Mouse (Mus musculus) spleen, embryonic (tissue): Measurements from ENCODE around the gene Pde6b.

Source experiments
- CTCF ChIA-PET: fragments of 350-600 bp; sonication (Branson Sonifier 250); formaldehyde crosslinking; loops from one replicate; lab custom pipeline; 2022; lab: Charles Lee

Gene Pde6b

DNA sequence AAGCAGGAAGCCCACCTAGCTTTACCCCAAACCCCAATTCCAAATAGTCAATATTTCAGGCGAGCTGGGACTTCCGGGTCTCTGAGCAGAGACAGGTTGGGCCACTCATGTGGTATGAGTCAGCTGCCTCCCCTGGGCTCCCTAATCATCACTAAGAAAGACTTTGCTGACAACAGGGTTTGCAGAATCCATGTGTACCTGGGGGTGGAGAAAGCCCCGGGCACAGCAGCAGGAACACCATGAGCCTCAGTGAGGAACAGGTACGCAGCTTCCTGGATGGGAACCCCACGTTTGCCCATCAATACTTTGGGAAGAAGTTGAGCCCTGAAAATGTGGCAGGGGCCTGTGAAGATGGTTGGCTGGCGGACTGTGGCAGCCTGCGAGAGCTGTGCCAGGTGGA is at the start of gene Pde6b:
Gene Pde6b (plus strand): TSS at position 191 of the 400 bp plus-strand sequence.
- CTCF ChIA-PET, result interaction anchor here (0.6 kb wide), 1 partner anchor 1411 kb away, joined by 4 read pairs; no protein-coding TSS in a partner anchor

DNA sequence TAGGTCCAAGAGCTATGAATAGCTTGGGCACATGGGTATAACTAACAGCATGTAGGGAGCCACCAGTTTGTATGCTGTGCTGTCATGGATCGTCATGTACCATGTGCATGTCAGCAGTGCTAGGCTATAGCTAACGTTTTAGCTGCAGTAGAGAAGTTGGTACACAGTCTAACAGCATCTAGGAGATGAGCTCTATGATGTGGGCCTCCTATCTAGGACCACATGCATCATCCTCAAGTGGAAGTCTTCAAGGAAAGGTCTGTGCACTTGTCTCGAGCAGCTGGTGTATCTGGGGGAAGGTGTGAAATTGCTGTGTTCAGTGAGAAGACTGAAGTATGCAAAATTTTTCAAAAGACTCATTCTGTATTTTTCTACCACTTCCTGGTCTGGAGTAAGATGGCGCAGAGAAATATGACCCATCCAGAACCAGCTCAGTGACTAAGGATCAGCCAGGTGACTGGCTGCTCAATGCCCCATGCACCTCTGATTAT is 44.5 kb upstream of the Pde6b start:
- CTCF ChIA-PET, result no interaction called here

DNA sequence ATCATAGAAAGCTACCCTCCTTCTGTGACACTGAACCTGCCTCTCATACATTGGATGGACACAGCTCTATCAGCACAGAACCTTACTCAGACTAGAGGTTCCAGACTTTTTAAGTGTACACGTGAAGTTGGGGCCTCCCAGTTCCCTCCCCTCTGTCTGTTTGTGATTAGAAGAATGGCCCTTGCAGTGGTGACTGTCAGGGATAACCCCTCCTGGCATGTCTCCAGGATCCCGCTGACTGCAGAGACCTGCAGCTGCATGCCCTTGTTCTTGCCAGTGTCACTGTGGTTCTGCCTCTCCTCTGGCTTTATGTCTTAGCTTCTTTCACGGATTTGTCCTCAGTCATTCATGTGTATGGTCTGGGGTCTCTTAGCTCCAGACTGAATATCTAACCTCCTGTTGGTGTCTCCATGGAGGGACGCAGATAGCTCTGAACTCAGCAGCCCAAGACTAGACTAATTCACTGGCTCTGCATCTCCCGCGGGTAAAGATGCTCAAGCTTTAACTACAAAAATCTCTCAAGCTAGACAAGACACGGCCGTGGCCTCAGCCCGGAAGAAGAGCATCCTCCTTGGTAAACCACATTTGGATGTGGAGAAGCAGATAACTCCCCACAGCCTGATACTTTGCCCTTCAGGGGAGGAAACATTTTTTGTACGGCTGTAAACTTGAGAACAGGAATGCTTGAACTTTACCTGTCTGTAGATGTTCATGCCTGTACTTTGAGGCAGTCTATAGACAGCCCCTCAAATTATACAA is 42.7 kb upstream of the Pde6b start:
- CTCF ChIA-PET, result no interaction called here

DNA sequence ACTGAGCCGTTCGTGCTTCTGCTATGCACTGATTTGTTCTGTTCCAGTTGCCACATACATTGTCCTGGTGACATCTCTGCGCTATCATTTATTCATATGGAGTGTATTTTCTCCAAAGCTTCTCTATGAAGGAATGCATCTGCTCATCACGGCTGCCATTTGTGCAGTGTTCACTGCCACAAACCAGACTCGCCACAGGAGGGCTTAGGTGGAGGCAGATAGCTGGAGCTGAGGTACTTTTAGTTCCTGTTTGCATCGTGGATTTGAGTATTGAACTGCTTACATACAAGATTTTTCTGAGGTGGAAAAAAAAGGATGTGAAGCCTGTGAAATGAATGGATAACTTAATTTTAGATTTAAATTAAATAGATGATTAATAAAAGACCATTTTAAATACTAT is 40.3 kb upstream of the Pde6b start:
- CTCF ChIA-PET, result no interaction called here

DNA sequence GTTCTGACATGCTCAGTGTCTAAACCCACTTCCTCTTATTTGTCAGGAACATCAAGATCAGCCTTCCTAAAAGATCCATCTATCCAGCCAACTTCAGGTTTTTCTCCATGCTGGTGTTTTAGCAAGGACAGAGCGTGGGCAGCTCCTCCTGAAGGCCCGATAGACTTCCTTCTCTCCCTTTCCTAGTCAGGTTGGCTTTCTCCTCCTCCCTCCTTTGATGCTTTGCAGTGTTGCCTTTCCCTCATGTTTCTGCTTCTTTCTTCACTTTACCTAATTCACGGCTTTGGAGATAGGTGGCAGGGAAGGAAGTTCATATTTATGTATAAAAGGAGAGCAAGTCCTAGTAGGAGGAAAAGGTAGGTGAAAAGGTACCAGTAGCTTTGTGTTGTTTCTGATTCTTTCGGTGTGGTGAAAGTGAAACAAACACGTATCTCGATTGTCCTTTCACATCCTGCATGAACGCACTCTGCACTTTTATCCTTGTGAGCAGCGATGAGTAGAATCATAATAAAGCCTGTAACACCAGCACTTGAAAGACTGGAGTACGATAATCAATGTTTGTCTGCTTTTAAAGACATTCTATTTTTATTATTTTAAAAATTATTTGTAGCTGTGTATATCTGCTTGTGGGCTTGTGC is 38.6 kb upstream of the Pde6b start:
- CTCF ChIA-PET, result no interaction called here

DNA sequence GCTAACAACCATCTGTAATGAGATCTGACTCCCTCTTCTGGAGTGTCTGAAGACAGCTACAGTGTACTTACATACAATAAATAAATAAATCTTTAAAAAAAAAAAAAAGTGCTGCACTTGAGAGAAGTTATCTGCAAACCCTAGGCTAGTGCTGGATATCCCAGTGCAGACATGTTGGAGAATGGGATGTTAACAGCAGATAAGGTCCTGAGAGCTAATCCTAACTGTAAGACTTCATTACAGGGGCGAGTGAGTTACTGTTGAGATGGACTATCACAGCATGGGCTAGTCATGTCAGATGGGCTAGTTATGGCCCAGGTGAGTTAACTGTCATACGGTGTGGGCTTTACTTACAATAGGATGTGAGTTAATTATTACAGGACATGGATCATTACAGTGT is 34.1 kb upstream of the Pde6b start:
- CTCF ChIA-PET, result no interaction called here

DNA sequence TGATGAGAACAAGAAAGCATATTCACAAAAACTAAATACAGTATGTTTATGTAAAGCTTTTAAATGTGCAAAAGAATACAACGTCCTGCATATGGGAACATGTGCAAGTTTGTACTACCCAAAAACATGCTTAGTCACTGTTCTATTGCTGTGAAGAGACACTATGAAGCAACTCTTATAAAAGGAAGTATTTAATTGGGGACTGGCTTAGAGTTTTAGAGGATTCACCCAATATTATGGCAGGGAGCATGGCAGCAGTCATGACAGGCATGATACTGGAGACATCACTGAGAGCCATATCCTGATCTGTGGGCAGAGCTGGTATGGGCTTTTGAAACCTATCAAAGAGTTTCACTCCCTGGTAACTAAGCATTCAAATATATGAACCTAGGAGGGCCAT is 30.3 kb upstream of the Pde6b start:
- CTCF ChIA-PET, result no interaction called here

DNA sequence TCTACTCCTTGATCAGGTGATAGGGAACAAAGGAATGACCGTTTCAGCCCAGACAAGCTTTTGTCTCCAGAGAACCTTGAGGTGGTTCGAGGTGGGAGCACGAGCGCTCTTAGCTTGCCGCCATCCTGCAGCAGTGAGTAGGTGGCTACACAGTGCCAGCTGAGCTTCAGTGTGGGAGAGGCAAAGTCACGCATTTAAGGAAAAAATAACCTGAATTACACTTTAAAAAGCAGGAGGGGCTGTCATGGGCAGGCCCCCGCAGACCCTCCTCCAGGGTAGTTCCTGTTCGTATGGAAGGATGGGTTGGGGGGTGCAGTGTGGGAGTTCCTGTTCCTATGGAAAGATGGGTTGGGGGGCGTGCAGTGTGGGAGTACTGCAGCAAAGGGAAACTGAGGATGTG is 28.7 kb upstream of the Pde6b start:
- CTCF ChIA-PET, result no interaction called here

DNA sequence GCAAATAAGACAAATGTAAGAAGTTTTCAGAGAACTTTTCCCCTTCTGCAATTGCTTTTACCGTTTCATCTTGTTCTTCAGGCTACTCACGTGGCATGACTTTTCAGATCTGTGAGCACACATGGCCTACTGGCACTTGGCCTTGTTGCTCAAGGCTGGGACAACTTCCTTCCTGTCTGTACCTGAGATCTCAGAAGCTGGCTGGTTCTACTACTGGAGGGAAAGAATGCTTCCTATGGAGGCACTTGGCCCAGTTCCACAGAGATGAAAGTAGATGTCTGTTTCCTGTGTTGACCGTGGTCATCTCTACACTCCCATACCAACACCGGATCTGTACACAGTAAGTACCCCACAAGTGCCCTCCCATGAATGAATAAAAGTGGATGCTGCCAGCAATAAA is 28.0 kb upstream of the Pde6b start:
- CTCF ChIA-PET, result no interaction called here

DNA sequence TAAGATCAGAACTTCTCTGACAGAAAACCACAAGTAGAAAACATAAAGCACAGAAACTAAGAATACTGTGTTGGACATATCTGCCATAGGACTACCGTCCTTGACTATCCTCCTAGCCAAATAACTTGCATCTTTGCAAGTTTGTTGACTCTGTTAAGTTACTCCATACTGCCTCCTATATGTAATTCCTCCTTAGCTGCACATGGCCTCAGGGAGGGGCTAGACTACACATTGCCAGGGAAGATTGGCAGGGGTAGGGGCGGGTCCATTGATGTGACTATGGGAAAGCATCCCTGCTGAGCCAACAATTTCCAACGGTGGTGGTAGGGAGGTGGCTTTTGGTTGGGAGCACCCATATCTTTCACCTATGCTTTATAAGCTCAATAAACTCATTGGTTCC is 25.9 kb upstream of the Pde6b start:
- CTCF ChIA-PET, result no interaction called here

DNA sequence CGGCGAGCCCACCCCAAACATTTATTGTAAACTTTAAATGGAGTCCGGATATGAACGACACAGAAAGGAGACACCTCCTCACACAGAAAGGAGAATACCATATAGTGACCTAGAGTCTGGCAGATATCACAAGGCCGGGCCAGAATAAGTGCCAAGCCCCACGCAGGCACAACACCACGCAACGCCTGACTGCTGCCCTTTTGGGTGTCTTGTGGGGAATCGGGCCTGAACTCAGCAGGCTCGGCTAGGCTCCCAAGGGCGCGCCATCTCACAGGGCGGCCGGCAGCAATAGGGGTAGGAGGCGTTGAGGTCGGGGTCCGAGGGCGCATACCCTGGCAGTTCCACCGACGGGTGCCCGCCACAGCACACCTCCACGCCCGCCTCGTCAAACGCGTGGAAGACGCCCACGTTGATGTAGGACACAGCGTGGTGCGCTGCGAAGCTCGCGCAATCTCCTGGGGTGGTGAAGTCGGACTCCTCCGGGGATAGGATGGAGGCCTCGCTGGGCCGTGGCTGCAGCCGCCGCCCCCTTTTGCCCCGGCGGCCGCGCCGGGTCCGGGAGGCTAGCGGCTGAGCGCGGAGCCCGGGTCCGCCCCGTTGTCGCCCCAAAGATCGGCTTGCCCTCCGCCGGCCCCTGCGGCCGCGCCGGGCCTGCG is 21.7 kb upstream of the Pde6b start:
- CTCF ChIA-PET, result no interaction called here

DNA sequence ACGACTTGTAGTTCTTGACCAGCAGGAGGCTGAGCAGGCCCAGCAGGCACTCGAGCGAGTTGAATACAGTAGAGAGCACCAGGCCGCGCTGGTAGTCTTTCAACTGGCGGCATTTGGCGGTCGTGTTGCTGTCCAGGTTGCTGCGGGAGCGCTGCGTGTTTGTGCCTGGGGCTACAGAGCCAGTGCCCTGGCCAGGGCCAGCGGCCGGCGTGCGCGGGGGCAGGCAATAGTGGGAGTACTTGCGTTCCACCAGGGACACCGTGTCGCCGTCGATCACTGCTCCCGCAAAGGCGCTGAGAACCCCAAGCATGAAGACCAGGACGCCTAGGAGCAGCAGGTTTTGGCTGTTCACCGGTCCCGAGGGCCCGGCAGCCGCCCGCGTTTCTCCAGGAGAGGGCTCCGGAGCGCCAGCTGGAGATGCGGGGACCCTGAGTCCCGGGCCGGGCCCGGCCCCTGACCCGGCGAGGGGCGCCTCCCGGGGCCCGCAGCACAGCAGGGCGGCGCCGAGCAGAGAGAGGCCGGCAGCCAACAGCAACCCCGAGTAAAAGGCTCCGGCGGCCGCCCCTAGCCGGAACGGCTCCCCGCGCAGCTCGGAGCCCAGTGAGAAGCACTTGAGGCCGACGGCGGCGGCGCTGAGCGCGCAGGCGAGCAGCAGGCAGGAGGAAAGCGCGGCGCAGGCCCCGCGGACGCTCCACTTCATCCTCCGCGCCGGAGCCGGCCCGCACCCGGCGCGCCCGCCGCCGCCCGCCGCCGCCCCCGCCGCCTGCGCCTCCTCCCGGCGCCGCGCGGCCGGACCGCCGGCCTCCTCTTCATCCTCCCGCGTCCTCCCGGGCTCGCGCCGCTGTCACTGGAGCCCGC is 21.0 kb upstream of the Pde6b start:
- CTCF ChIA-PET, result no interaction called here

DNA sequence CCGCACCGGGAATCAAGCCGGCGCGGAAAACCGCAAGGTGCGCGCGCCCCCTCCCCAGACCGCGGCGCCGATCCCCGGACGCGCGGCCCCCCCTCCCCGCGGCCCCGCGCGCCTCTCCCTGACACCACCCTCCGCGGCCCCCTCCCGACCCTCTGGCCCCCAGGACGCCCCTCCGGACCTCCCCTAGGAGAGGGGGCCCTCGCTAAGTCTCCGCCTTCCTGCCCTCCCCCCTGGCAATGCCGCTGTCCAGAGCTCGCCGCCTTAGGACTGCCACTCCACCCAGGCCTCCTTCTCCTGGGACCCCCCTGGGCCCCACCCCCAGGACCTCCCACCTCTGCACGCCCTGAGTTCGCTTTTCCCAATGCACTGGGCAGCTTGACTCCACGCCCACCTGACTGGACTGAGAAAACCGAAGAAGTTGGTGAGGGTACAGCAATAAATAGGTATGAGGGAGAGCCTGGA is 20.3 kb upstream of the Pde6b start, which contains the start of gene Gm42517:
Gene Gm42517 (minus strand): TSS at position 52 of the 462 bp plus-strand sequence.
- CTCF ChIA-PET, result no interaction called here

DNA sequence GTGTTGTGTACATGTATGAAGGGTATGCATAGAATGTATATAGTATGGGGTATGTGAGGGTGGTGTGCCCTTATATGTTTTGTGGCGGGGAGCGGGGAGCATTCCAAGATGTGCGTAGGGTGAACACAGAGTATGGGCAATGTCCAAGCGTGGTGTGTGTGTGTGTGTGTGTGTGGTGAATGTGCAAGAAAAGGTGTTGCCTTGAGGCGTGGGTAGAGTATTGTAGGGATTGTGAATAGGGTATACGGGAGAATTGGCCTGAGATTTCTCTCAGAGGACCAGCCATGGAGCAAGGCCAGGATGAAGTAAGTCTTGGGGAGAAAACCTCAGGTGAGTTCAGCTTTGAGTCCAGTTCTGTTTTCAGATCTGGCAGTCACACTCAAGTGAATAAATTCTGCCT is 19.7 kb upstream of the Pde6b start:
- CTCF ChIA-PET, result no interaction called here

DNA sequence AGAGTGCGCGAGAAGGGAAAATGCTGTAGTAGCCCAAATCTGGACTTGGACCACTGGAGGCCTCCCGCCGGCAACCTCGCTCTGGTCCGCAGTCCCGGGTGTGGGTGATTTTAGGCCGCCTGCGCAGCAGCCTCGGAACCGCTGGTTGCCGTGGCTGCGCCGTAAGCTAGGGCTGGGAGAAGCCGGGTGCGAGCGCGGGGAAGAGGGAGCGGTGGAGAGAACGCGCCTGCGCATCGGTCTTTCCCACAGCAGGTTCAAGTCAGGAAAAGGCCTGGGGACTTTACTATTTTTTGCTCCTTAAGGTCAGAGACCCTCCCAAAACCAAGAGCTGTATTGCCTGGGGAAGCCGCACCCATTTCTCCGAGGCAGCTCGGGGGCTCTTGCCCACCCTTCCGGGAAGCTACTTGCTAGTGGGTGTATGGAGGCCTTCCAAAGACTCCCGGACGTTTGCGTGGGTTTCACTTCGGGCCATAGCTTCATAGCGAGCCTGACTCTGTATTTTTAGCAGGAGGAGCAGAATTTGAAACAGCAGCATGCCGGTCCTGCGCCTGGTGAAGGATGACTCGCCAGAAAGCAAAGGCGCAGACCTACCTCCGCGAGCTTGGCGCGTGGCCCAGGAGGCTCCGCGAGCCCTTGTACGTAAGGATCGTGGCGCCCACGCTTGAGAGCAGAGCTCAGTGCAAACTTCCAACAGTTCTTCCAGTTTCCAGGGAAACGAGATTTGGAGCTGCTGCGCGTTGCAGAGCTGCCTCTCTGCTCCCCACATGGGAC is 19.2 kb upstream of the Pde6b start:
- CTCF ChIA-PET, result no interaction called here

DNA sequence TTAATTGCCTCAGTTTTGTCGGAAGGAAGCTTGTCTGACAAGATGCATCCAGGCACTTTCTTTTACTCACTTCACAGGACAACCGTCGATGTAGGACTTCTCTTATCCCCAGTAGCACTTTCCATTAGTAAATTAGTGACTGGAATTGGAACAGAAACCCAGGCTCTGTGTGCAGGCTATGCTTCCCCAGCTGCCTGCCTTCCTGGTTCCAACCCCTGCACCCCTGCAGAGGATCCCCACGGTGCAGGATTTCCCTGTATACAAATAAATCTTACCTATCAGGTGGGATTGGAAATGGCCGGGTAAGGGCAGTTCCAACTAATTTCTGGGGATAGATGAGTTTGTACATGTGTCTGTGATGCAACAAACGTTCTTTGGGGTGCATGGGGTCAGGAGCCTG is 18.2 kb upstream of the Pde6b start:
- CTCF ChIA-PET, result no interaction called here

DNA sequence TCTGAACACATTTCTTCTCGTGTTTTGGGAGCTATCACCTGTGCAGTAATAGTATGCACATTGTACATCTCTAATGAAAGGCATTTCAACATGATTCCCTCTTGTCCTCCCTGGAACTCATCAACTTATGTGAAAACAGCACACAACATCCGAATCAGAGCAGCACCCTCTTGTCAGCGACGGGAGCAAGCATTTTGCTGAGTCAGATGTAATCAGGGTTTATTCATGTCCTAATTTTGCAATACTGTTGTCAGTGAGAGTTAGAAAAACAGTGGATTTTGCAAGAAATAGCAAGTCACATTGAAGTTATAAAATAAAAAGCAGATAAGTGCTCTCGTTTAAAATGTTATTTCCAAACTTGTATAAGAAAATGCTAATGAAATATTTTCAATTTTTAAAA is 14.1 kb upstream of the Pde6b start:
- CTCF ChIA-PET, result interaction anchor here (0.6 kb wide), 1 partner anchor 308 kb away, joined by 8 read pairs; no protein-coding TSS in a partner anchor

DNA sequence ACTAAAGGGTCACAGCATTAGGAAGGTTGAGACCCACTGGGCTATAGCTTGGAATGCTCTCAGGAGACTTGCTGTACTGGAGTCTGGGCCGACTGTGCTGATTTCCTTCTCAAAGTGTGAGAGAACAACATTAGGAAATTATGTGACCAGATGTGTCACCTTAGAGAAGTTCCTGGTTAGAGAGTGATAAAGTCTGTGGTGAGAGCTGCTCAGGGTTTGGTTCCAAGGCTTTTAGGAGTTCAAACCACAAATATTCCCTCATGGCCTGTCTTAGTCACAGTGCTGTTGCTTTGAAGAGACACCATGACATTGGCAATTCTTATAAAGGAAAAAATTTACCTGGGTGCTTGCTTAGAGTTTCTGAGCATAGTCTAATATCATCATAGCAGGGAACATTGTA is 12.1 kb upstream of the Pde6b start:
- CTCF ChIA-PET, result no interaction called here

DNA sequence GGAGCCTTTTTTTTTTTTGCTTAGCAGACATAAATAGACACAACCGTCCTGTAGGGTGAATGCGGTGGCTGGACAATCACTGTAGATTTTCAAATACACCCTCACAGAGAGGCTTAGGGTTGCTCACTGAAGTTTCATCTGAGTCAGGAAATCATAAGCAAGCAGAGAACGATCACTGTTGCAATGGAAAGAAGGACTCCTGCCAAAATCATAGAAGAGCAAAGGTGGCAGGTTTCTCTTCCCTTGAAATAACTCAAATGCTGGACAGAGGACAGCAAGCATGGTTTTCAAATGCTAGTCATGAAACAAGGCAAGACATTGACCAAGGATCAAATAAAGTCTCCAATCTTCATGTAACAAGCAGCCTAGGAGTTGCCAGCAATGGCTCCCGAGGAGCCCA is 9.8 kb upstream of the Pde6b start:
- CTCF ChIA-PET, result no interaction called here

DNA sequence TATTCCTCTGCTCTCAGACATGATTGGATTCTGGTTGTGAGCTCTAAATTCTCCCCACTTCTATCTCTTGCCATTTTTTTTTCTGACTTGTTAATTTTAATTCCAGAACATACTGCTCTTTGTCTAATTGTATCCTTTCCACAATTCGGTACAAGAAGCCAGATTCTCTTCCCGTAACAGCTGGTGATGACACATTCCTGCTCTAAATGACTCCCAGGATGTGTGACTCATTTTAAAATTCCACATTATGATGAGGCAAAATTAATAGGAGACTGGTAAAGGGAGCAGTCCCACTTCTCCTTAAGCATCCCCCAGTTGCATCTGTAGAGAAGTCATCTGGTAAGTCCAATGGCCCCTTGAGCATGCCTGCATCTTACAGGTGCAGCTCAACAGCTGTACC is 2.6 kb upstream of the Pde6b start:
- CTCF ChIA-PET, result no interaction called here

DNA sequence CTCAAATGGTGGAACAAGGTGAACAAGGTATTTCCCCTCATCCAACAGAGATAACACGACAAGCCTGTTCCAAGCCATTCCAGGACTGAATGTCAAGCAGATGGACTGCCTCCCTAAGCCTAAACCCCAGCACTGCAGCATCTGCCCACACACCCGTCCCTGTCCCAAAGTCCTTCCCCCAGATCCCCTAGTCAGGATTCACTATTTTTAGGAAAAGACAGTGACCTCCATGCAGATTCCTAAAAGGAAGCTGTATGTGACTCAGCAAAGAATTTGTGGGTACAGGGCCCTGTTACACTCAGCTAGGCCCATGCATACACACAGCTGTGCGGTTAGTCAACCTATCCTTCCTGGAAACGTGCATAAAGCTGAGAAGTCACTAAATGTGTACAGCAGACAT is 1.7 kb upstream of the Pde6b start:
- CTCF ChIA-PET, result no interaction called here
